Mouse (Mus musculus) kidney, embryonic 14.5 days (tissue): ENCODE measurements around the gene Commd7. TPM values are rescaled to one million over a fixed set of nuclear protein-coding genes. Genes with fewer than 3 reads are reported as not detected.
"Not testable (repeated sequence)": the region's sequence is repeated elsewhere in the genome, so short reads cannot be mapped to it uniquely, and the experiment has no call there.

ENCODE experiments used
- ATAC-seq: fragments of 200-750 bp; cut with Nextera tagmentation; 2 replicates; pipeline ENCODE4 v1.8.0; 2017; ENCODE audit warnings: moderate number of reproducible peaks, mild to moderate bottlenecking, moderate TSS enrichment, moderate library complexity; ENCODE audit not compliant: low FRiP score, low TSS enrichment
- H3K27ac ChIP-seq: fragments of 300-500 bp; sonication (generic); 2 replicates; pipeline ENCODE4 v1.5.1; 2014; ENCODE audit warnings: low read depth, mild to moderate bottlenecking, low read length, moderate library complexity, mixed read lengths
- H3K27me3 ChIP-seq: fragments of 300-500 bp; sonication (generic); 2 replicates; pipeline ENCODE4 v1.6.1; 2014; ENCODE audit warnings: mild to moderate bottlenecking, low read length; ENCODE audit not compliant: control insufficient read depth, insufficient read depth
- H3K36me3 ChIP-seq: fragments of 300-500 bp; sonication (generic); 2 replicates; pipeline ENCODE4 v1.6.1; 2014; ENCODE audit warnings: low read length, mixed read lengths; ENCODE audit not compliant: control insufficient read depth, insufficient read depth
- H3K4me1 ChIP-seq: fragments of 300-500 bp; sonication (generic); 2 replicates; pipeline ENCODE4 v1.6.1; 2014; ENCODE audit warnings: low read length, mixed read lengths; ENCODE audit not compliant: control insufficient read depth, insufficient read depth
- H3K4me2 ChIP-seq: fragments of 300-500 bp; sonication (generic); replicated peaks from 2 replicates; pipeline ENCODE4 v1.6.1; 2014; ENCODE audit warnings: low read depth, mild to moderate bottlenecking, low read length
- H3K4me3 ChIP-seq: fragments of 300-500 bp; sonication (generic); 2 replicates; pipeline ENCODE4 v1.5.1; 2014; ENCODE audit warnings: mild to moderate bottlenecking, low read length
- H3K9ac ChIP-seq: fragments of 300-500 bp; sonication (generic); 2 replicates; pipeline ENCODE4 v1.6.1; 2014; ENCODE audit warnings: low read depth, mild to moderate bottlenecking, low read length, moderate library complexity
- H3K9me3 ChIP-seq: fragments of 300-500 bp; sonication (generic); 2 replicates; pipeline ENCODE4 v1.6.1; 2016; ENCODE audit warnings: low read length; ENCODE audit not compliant: control insufficient read depth
- WGBS: fragments of 180-500 bp; shearing (Covaris S2); extraction: QIAGEN DNeasy Blood & Tissue Kit; methylation state at CpG from one replicate; pipeline ENCODE4 v1.1.7; 2014; 5-methylcytosine and 5-hydroxymethylcytosine counted together
- polyA plus RNA-seq: library from polyadenylated mRNA; unstranded; fragments of >200 nt; fragmentation: Nextera tagmentation; extraction: Ambion mirVana; gene quantifications from 2 replicates; pipeline ENCODE4 v1.2.1, GENCODE M21; 2014

Commd7 gene
- polyA plus RNA-seq, 1 experiment from 2014 or later = 64.9 TPM

GRCm38 (mm10) chr2:153660616-153661015 is 28.0 kb upstream of the Commd7 start:
- ATAC-seq = 0 out of 2 replicates have a peak, but pooled peaks have one; percentile 24
- H3K36me3 ChIP-seq = peaks cover 19% of the 10 kb centered on the region; the same call in 1 of the 2 replicates
- H3K9ac ChIP-seq = no peak overlapping the region
- H3K4me2 ChIP-seq = no peak overlapping the region
- no peaks in the 10 kb centered on the region for H3K27me3 ChIP-seq
- no peak overlapping the region for H3K27ac ChIP-seq
- no peak overlapping the region for H3K4me3 ChIP-seq
- no peaks in the 10 kb centered on the region for H3K9me3 ChIP-seq
- H3K4me1 ChIP-seq = 0 out of 2 replicates have a peak, but pooled peaks cover 9% of the 10 kb centered on the region
- WGBS = 57% methylated on average over 3 of the region's 3 CpGs

GRCm38 (mm10) chr2:153657659-153658058 is 25.1 kb upstream of the Commd7 start:
- H3K27me3 ChIP-seq, H3K4me3 ChIP-seq, H3K27ac ChIP-seq, H3K9ac ChIP-seq, H3K9me3 ChIP-seq, H3K4me1 ChIP-seq, H3K4me2 ChIP-seq, ATAC-seq: not testable (repeated sequence)
- WGBS = 66% methylated on average over 6 of the region's 8 CpGs
- peaks cover 12% of the 10 kb centered on the region; the same call in 1 of the 2 replicates for H3K36me3 ChIP-seq

DNA sequence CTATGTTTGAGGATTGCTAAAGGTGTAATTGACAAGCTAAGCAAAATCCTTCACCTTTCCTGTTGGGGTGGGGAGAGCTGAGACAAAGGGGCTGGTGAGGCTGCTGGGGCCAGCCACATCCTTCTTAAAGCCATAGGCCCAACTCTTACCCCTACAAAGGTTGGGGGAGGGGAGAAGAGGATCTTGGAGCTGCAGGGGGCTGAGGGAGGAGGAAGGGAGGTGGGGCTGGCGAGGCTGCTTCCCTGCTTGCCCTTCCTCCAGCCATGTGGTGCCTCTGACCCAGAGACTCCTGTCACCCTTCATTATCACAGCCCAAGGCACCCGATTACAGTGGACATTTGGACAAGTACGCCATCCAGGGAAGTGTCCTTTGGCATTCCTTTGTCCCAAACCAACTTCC is 19.1 kb upstream of the Commd7 start:
- Histone ChIP-seq H3K4me2 (no peak overlapping the region), H3K27me3 (no peaks in the 10 kb centered on the region; the same call in 1 of the 2 replicates), H3K4me1 (peaks cover 25% of the 10 kb centered on the region), H3K9ac (no peak overlapping the region), H3K4me3 (no peak overlapping the region), H3K36me3 (no peaks in the 10 kb centered on the region), H3K9me3 (no peaks in the 10 kb centered on the region), H3K27ac (no peak overlapping the region)
- no peak for ATAC-seq
- 53% methylated on average over 3 of the region's 3 CpGs for WGBS

GRCm38 (mm10) chr2:153650014-153650687 is 17.6 kb upstream of the Commd7 start:
- H3K4me3 ChIP-seq = peak overlapping the region; percentile 90
- no peaks in the 10 kb centered on the region; the same call in 1 of the 2 replicates for H3K27me3 ChIP-seq
- H3K36me3 ChIP-seq = no peaks in the 10 kb centered on the region
- H3K27ac ChIP-seq = no peak overlapping the region
- peak; percentile 37 for ATAC-seq
- whole genome bisulfite sequencing = 2% methylated on average over 27 of the region's 28 CpGs
- peaks cover 20% of the 10 kb centered on the region for H3K4me1 ChIP-seq
- peak overlapping the region; percentile 94 for H3K4me2 ChIP-seq
- H3K9ac ChIP-seq = peak overlapping the region; percentile 84
- H3K9me3 ChIP-seq = no peaks in the 10 kb centered on the region

- H3K9me3 ChIP-seq = no peaks in the 10 kb centered on the region
- H3K27ac ChIP-seq = no peak within 1 kb of the TSS
- H3K4me1 ChIP-seq = peaks cover 20% of the 10 kb centered on the region
- ATAC-seq = peak; percentile 89
- no peaks in the 10 kb centered on the region for H3K36me3 ChIP-seq
- peak within 1 kb of the TSS; percentile 90 for H3K4me3 ChIP-seq
- peak within 1 kb of the TSS; percentile 94 for H3K4me2 ChIP-seq
- peak within 1 kb of the TSS; percentile 84 for H3K9ac ChIP-seq
- H3K27me3 ChIP-seq = no peaks in the 10 kb centered on the region; the same call in 1 of the 2 replicates
- under 1% methylated on average over 82 of the region's 93 CpGs for WGBS
Observed at GRCm38 (mm10) chr2:153649298-153650013, 16.9 kb upstream of the Commd7 start, which contains the start of gene Dnmt3b. Dnmt3b (plus strand) TSS chr2:153649450.

- H3K36me3 ChIP-seq = no peaks in the 10 kb centered on the region
- no peak for ATAC-seq
- H3K27me3 ChIP-seq = no peaks in the 10 kb centered on the region; the same call in 1 of the 2 replicates
- no peak overlapping the region for H3K27ac ChIP-seq
- peak overlapping the region; percentile 94 for H3K4me2 ChIP-seq
- 26% methylated on average over 14 of the region's 14 CpGs for WGBS
- H3K9me3 ChIP-seq = no peaks in the 10 kb centered on the region
- peak overlapping the region; percentile 84 for H3K9ac ChIP-seq
- H3K4me3 ChIP-seq = peak overlapping the region; percentile 90
- H3K4me1 ChIP-seq = peaks cover 20% of the 10 kb centered on the region
Observed at GRCm38 (mm10) chr2:153648773-153649297, 16.3 kb upstream of the Commd7 start.

DNA sequence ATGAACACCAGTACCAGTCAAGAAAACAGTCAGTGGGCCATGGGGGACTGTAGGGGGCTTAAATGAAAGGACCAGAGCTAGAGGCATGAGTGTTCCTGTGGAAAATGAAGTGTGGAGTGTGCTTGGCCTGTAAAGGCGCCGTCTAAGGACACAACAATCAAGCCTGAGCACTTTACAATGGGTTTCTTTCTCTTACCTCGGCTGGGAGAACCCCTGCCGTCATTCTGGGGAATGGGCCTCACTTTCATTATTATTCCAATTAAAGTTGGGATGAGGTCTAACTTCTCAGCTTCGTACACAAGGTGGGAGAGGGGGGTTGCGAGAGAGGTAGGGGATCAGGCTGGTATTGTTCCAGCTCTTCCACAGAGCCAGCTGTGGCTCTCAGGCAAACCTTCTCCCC is 10.4 kb upstream of the Commd7 start:
- Histone ChIP-seq H3K4me2 (no peak overlapping the region), H3K4me3 (no peak overlapping the region), H3K27ac (no peak overlapping the region), H3K9ac (no peak overlapping the region), H3K4me1 (no peaks in the 10 kb centered on the region), H3K36me3 (no peaks in the 10 kb centered on the region), H3K9me3 (no peaks in the 10 kb centered on the region), H3K27me3 (no peaks in the 10 kb centered on the region)
- 43% methylated on average over 6 of the region's 6 CpGs for WGBS
- no peak for ATAC-seq

GRCm38 (mm10) chr2:153642496-153642895 is 9.9 kb upstream of the Commd7 start:
- no peaks in the 10 kb centered on the region for H3K9me3 ChIP-seq

More at GRCm38 (mm10) chr2:153642496-153642895, 9.9 kb upstream of the Commd7 start:
- 36% methylated on average over 3 of the region's 3 CpGs for WGBS
- Histone ChIP-seq H3K4me1 (no peaks in the 10 kb centered on the region), H3K27ac (no peak overlapping the region), H3K27me3 (no peaks in the 10 kb centered on the region), H3K4me2 (no peak overlapping the region), H3K4me3 (no peak overlapping the region), H3K9ac (no peak overlapping the region), H3K36me3 (no peaks in the 10 kb centered on the region)
- ATAC-seq = no peak
